Mouse (Mus musculus) brown adipose tissue, adult 24 weeks (tissue): ENCODE results near the gene Vps13d. TPM values are rescaled to one million over a fixed set of nuclear protein-coding genes. Genes with fewer than 3 reads are reported as not detected.

Source experiments
- H3K27ac ChIP-seq: fragments of 200-500 bp; replicated peaks from 2 replicates; pipeline ENCODE4 v1.5.1; 2012; ENCODE audit warnings: low read depth, mild to moderate bottlenecking, low read length
- H3K4me1 ChIP-seq: fragments of 200-500 bp; 2 replicates; pipeline ENCODE4 v1.6.1; 2012; ENCODE audit warnings: low read length, mixed read lengths; ENCODE audit not compliant: control insufficient read depth, insufficient read depth, insufficient read length
- H3K4me3 ChIP-seq: fragments of 200-500 bp; 2 replicates; pipeline ENCODE4 v1.5.1; 2012; ENCODE audit warnings: low read depth, mild to moderate bottlenecking, low read length, moderate library complexity; ENCODE audit not compliant: insufficient read depth
- polyA plus RNA-seq: library from polyadenylated mRNA; stranded (reverse); fragments of >200 nt; gene quantifications from 2 replicates; pipeline ENCODE4 v1.2.4, GENCODE M21; 2012; ENCODE audit not compliant: missing spikeins, insufficient read depth, insufficient read length

Vps13d gene
- polyA plus RNA-seq, 1 experiment = 30.9 TPM

DNA sequence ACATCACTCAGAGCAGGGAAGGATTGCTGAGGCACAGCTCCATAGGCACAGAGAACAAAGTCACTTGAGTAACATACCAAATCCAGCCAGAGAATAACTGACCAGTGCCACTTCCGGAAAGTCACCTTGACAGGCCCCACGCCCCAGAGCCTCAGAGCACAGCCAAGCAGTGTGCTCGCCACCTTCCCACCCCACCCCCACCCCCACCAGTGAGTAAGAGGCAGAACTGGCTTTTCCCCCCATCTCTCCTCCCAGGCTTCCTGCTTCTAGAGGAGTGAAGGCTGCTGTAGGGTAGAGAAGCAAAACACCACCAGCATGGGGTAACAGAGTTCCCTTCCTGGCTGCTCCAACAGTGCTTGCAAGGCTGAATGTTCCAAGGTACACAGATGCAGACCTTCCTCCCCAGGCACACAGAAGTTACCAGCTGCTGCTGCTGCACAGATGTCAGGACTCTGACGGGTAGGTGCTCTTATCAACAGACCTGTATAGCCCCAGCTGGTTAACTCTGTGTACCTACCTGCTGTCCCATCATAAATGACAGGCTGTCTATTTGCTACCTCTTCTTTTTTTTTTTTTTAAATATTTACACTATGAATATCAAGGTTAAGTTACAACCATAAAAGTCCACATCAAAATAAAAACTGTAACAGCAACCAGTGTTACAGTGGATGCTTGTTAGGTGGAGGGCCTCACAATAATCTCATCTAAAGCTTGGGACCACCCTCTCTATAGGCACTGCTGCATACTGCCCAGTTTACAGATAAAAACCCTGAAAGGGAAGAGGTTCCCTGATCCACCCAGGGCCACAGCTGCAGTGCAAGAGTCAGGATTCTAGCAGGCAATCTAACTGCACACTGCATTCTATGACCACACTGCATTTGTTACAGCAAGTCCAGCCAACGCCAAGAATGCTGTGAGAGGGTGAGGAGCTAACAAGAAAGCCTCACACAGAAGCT lies 47.5 kb downstream of the Vps13d start:
- H3K27ac ChIP-seq = no peak overlapping the region
- no peak overlapping the region for H3K4me3 ChIP-seq
- no peaks in the 10 kb centered on the region for H3K4me1 ChIP-seq

DNA sequence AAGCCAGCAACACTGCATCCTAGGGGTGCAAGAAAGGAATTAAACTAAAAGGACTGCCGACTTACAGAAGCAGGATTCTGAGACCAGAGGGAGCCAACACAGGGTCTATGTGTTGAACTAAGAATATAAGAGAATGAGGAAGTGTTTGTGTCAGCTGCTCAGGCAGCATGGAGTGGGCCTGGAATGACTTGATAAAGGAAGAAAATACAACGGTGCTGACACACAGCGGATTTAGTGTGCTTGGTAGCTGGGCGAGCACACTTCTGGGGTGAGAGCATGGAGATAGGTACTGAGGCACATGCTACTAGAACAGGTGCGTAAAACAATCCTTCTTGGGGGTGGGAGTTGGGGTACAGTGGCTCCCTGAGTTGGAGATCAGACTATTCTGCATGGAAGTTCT lies 51.3 kb downstream of the Vps13d start:
- no peak overlapping the region for H3K4me3 ChIP-seq
- no peaks in the 10 kb centered on the region for H3K4me1 ChIP-seq
- no peak overlapping the region for H3K27ac ChIP-seq

DNA sequence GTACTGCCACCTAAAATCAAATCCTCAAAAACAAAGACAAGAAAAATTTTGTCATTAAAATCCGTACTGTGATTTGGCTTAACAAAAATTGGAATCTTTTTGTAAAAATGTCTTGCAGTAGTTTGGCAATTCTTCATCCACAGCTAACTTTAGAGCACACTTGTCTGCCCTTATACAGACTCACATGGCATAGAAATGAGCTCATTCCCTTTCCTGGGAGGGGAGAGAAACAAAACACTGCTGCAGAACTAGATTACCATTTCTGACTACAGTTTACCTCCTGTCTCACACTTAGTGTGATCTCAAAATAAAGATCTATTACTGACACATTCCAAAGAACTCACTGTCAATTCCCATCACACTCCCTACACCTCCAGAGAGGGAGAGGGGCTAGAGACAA lies 58.1 kb downstream of the Vps13d start:
- H3K4me1 ChIP-seq = no peaks in the 10 kb centered on the region
- no peak overlapping the region for H3K4me3 ChIP-seq
- no peak overlapping the region for H3K27ac ChIP-seq

DNA sequence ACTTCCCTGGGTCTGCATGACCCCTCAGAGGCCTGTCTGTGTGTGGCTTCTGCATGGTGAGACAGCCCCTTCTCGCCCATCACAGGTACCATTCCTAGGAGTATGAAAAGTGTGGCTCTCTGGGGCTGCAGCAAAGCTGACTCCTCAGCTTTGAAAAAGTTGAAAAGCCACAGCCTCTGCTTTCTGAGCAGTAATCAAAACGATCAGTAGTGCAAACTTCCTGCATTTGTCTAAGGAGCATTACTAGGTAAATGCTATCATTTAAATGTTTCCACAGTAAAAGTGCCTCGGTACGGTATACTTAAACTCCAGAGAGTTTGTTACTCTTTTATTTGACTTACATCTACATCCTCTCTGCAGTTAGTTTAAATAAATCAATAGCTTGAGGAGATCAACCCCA lies 59.3 kb downstream of the Vps13d start:
- Histone ChIP-seq H3K4me3 (no peak overlapping the region), H3K4me1 (no peaks in the 10 kb centered on the region), H3K27ac (no peak overlapping the region)

DNA sequence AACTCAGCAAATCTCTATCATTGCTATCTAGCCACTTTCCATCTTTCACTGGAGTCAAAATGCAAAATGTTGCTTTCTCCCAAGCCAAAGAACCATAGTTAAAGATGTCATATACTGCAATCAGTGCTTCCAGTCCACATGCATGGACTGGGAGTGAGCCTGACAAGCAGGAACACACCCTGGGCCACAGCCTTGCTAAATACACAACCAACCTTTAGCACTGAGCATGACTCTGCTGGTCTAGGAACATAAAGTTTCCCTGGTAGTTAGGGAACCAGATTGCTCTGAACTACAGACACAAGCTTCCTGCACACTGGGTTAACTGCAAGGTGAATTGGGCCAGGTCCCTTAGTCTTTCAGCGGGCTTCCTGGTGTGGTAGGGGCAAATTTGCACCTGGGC lies 64.0 kb downstream of the Vps13d start:
- H3K4me1 ChIP-seq = no peaks in the 10 kb centered on the region
- H3K4me3 ChIP-seq = no peak overlapping the region
- H3K27ac ChIP-seq = no peak overlapping the region

DNA sequence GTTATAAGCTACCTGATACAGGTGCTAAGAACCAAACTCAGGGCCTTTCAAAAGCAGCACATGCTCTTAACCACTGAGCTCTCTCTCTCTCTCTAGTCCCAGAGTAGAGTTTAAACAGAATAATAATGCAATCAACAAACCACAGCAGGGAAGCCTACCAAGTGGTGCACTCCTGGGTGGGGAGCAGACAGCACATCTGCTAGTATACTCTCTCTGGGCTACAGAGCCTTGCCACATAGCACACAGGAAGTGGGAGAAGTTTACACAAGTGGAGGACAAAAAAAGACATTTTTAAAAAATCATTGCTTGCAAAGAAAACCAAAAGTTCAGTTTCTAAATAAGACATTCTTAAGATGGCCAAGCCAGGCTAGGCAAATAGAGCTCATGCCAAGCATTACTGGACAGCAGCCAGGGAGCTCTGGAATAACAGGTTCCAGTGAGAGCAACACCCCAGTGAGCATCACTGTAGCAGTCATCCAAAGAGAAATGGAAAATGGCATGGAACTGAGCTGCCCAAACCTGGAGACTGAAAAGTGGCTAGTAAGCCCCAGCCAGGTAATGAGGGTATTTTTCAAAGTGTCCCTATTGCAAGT lies 64.8 kb downstream of the Vps13d start:
- Histone ChIP-seq H3K4me3 (no peak overlapping the region), H3K4me1 (no peaks in the 10 kb centered on the region), H3K27ac (no peak overlapping the region; the same call in 1 of the 2 replicates)

DNA sequence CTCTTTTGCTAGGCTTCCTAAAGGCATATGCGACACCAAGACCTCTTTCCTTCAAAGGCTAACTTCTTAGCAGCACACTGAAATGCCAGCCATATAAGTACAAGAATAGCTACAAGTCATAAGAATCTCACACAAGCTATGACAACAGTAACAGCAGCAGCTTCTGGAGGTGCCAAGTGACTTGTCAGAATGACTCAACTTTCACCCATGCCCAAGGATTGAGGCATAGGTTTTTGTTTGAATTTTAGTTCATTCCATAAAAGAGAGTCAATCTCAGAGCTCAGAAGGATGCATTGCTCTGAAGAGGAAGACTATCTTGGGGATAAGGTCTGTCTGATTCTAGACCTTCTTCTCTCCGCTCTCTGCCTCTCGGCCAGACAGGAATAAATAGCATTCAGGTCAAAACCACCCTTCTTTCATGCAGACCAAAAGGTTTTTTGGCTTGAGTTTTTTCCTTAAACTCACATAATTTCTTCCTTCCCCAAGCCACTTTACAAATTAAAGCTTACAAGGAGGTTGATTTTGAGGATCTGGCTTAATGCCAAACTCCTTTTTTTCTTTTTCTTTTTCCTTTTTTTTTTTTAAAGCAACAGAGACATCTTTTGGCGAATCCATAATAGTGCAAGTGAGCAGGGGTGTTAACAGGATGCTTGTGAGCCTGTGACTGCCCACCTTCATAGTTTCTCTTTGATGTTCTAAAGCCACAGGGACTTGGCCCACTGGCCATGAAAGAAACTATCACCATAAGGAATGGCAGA lies 69.2 kb downstream of the Vps13d start:
- no peaks in the 10 kb centered on the region for H3K4me1 ChIP-seq
- H3K27ac ChIP-seq = no peak overlapping the region
- H3K4me3 ChIP-seq = no peak overlapping the region

DNA sequence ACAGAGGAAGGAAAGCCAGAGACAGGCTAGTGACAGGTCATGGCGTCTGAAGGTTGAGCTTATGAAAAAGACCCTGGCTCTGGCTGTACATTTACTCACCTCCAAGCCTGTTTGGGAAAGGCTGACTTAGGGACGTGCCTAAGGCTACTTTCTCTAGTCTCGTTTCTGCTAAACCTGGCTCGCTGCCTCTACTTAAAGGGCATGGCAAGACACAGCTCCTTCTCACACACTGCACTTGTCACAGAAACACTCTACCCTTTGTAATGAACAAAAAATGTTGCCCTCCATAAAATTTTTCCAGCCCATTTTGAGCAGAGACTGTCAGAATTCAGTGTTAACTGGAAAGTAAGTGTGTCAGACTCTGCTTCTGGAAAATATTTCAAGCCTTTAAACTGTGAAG lies 70.4 kb downstream of the Vps13d start:
- no peaks in the 10 kb centered on the region for H3K4me1 ChIP-seq
- 0 out of 2 replicates have a peak overlapping the region, but pooled peaks have one; percentile 4 for H3K27ac ChIP-seq
- no peak overlapping the region for H3K4me3 ChIP-seq

DNA sequence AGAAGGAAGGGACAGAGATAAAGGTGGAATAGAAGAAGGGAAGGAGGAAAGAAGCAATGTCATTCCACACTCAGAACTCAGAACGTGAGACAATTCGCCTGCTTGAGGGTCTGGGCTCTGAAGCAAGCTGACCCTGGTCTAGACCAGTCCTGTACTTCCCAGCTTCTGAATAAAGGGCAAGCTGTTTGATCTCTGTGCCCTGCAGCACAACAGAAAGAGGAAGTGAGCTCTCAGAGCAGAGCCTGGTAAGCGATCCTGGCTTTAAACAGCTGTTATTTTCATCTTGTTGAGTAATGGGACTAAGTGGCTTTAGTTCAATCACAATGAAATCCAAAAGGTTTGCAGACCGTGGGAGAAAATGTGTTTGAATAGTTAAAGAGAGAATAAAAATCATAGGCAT lies 83.2 kb downstream of the Vps13d start:
- Histone ChIP-seq H3K4me3 (no peak overlapping the region), H3K4me1 (peaks cover 3% of the 10 kb centered on the region; the same call in 1 of the 2 replicates), H3K27ac (peak overlapping the region; percentile 48)

DNA sequence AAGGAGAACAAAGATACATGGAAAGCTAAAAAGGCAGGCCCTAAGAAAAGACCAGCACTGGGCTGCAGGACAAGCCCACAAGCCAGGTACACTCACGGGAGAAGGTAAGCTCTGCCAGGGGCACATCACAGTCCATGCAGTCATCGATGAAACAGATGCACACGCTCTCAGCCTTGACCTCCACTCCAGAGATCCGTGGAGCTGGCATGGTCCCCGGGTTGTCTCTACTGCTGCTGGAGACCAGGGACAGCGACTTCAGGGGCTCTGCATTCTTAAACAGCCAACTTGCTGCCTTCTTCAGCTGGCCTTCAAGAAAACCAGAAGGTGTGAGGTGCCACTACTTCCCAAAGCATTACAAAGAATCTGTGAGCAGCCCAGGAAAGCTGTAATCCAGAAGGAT lies 84.1 kb downstream of the Vps13d start:
- Histone ChIP-seq H3K27ac (no peak overlapping the region), H3K4me3 (no peak overlapping the region), H3K4me1 (peaks cover 3% of the 10 kb centered on the region; the same call in 1 of the 2 replicates)

DNA sequence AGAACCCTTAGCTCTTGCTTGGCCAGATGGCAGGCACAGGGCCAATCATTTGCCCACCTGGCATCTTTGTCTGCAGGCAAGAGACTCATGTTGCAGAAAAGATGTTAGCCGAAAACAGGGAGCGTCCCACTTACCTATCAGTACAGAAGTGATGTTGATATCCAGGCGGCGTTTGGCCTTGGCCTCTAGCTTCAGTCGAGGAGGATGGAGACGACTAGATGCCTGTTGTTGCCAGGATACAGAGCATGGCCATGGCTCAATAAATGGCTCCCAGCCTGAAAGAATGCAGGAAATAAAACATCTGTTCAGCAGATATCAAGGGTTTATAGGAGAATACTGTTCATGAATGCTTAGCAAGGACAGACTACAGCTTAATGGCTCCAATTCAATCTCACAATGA lies 88.0 kb downstream of the Vps13d start:
- H3K27ac ChIP-seq = no peak overlapping the region
- no peak overlapping the region for H3K4me3 ChIP-seq
- H3K4me1 ChIP-seq = no peaks in the 10 kb centered on the region

DNA sequence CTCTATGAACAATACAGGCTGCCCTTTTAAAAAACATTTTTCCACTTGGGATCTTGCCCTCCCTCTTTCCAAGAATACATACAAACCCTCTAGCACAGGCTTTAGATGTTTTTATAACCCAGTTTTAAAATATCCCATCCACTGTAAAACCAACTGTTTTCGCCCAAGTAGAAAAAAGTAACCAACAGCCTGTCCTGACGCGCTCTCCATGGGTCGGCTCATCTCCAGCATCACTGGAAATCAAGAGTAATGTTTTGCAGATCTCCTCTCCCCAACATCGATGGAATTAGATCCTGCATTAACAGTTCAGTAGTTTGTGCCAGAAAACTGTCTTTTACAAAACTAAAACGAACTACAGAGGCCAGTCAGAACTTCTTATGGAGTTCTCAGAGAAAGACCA lies 89.5 kb downstream of the Vps13d start:
- no peak overlapping the region for H3K4me3 ChIP-seq
- H3K4me1 ChIP-seq = no peaks in the 10 kb centered on the region
- no peak overlapping the region for H3K27ac ChIP-seq

DNA sequence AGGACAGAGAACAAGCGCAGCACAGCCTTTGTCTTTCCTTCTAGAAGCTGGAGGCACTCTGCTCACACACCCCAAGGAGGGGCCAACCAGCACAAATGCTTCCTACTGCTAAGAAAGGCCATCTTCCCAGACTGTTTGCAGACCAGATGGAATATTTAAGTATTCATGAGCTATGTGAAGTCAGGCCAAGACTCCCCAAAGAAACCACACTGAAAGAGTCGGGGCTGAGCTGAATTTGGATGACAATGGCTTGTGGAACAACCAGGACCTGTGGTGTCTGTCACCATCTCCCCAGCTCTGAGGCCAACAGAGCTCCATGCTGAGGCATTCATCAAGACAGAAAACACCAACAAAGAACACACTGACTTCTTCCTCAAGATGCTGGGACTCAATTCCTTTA lies 89.9 kb downstream of the Vps13d start:
- H3K4me3 ChIP-seq = no peak overlapping the region
- H3K27ac ChIP-seq = no peak overlapping the region
- H3K4me1 ChIP-seq = no peaks in the 10 kb centered on the region

DNA sequence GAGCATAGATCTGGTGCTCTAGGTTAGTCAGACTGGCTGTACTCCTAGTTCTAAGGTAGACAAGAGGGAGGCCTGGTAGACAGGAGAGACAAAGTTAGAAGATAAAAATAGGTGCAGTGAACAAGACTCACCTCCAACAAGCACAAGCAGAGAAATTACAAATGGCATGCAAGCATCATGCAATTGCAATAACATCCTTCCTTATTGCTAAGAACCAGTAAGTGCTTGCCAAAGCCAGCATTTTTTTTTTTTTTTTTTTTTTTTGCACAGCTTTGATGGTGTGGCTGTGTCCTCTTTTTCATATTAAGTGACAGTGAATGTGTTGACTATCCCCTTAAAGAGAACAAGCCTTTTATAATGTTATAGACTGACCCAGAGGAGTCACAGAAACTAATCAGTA lies 91.2 kb downstream of the Vps13d start:
- H3K27ac ChIP-seq = no peak overlapping the region
- peaks cover 3% of the 10 kb centered on the region; the same call in 1 of the 2 replicates for H3K4me1 ChIP-seq
- no peak overlapping the region for H3K4me3 ChIP-seq
